Mouse (Mus musculus): ENCODE measurements at regions not wholly inside any gene's neighbourhood (a gene's known extent, or its start where the extent isn't known, plus 50 kb on each side); places are given as distances from the start of the nearest gene placed in this dataset.

GRCm38 (mm10) chr14:100792094-100792493, 408.0 kb downstream of the Prr30 start:
- Histone ChIP-seq H3K27ac (no peak overlapping the region), H3K4me3 (no peak overlapping the region)
- TF ChIP-seq CTCF (IDR thresholded peaks at IDR 0.05): no peak
- DNase-seq: no peak
- intact Hi-C loops (cut with DNase I): no loop called here

GRCm38 (mm10) chr14:100781882-100782281, 418.2 kb downstream of the Prr30 start:
- Histone ChIP-seq H3K27ac (no peak overlapping the region), H3K4me3 (no peak overlapping the region)
- intact Hi-C loops (cut with DNase I): no loop called here
- no peak for TF ChIP-seq CTCF (IDR thresholded peaks at IDR 0.05)
- DNase-seq: no peak

- peak; percentile 18 for DNase-seq
- Histone ChIP-seq H3K4me3 (no peak overlapping the region), H3K27ac (no peak overlapping the region)
- peak; percentile 37 for TF ChIP-seq CTCF (IDR thresholded peaks at IDR 0.05)
- intact Hi-C loops (cut with DNase I): loop anchor here (10.0 kb wide), 1 partner anchor 819 kb away; no protein-coding TSS in a partner anchor
Measured at GRCm38 (mm10) chr14:100753951-100754350, 446.2 kb downstream of the Prr30 start.

GRCm38 (mm10) chr14:100752746-100753145, 447.4 kb downstream of the Prr30 start:
- no peak overlapping the region for H3K4me3 ChIP-seq
- intact Hi-C loops (cut with DNase I): loop anchor here (10.0 kb wide), 1 partner anchor 818 kb away; no protein-coding TSS in a partner anchor
- no peak overlapping the region for H3K27ac ChIP-seq
- no peak for DNase-seq
- TF ChIP-seq CTCF (IDR thresholded peaks at IDR 0.05): no peak

- TF ChIP-seq CTCF (IDR thresholded peaks at IDR 0.05): no peak
- Histone ChIP-seq H3K4me3 (peak overlapping the region; percentile 71), H3K27ac (peak overlapping the region; percentile 85)
- intact Hi-C loops (cut with DNase I): loop anchor here (10.0 kb wide), 1 partner anchor 815 kb away; no protein-coding TSS in a partner anchor
- peak; percentile 76 for DNase-seq
Measured at GRCm38 (mm10) chr14:100749737-100750541, 450.2 kb downstream of the Prr30 start.

GRCm38 (mm10) chr14:100735276-100735675, 450.8 kb upstream of the Klf12 start:
- no peak for TF ChIP-seq CTCF (IDR thresholded peaks at IDR 0.05)
- DNase-seq: no peak
- intact Hi-C loops (cut with DNase I): no loop called here
- Histone ChIP-seq H3K27ac (no peak overlapping the region), H3K4me3 (no peak overlapping the region)

GRCm38 (mm10) chr14:100728433-100728832, 444.0 kb upstream of the Klf12 start:
- Histone ChIP-seq H3K27ac (no peak overlapping the region), H3K4me3 (no peak overlapping the region)
- DNase-seq: no peak
- TF ChIP-seq CTCF (IDR thresholded peaks at IDR 0.05): no peak
- intact Hi-C loops (cut with DNase I): no loop called here

GRCm38 (mm10) chr14:100727701-100728100, 443.2 kb upstream of the Klf12 start:
- no peak overlapping the region for H3K4me3 ChIP-seq
- no peak overlapping the region for H3K27ac ChIP-seq
- TF ChIP-seq CTCF (IDR thresholded peaks at IDR 0.05): no peak

GRCm38 (mm10) chr14:100724962-100725361, 440.5 kb upstream of the Klf12 start:
- no peak for TF ChIP-seq CTCF (IDR thresholded peaks at IDR 0.05)
- peak; percentile 44 for DNase-seq
- no peak overlapping the region for H3K27ac ChIP-seq
- no peak overlapping the region for H3K4me3 ChIP-seq
- intact Hi-C loops (cut with DNase I): no loop called here

More at GRCm38 (mm10) chr14:100727701-100728100, 443.2 kb upstream of the Klf12 start:
- no peak for DNase-seq
- intact Hi-C loops (cut with DNase I): no loop called here

GRCm38 (mm10) chr14:100720667-100721066, 436.2 kb upstream of the Klf12 start:
- H3K4me3 ChIP-seq: no peak overlapping the region
- H3K27ac ChIP-seq: no peak overlapping the region
- intact Hi-C loops (cut with DNase I): no loop called here
- no peak for DNase-seq
- TF ChIP-seq CTCF (IDR thresholded peaks at IDR 0.05): no peak

- no peak for TF ChIP-seq CTCF (IDR thresholded peaks at IDR 0.05)
- Histone ChIP-seq H3K27ac (no peak overlapping the region), H3K4me3 (no peak overlapping the region)
- intact Hi-C loops (cut with DNase I): no loop called here
- DNase-seq: no peak
Measured at GRCm38 (mm10) chr14:100714952-100715351, 430.5 kb upstream of the Klf12 start.

GRCm38 (mm10) chr14:100713999-100714471, 429.6 kb upstream of the Klf12 start:
- Histone ChIP-seq H3K27ac (no peak overlapping the region), H3K4me3 (no peak overlapping the region)
- intact Hi-C loops (cut with DNase I): no loop called here
- no peak for TF ChIP-seq CTCF (IDR thresholded peaks at IDR 0.05)
- no peak for DNase-seq

- Histone ChIP-seq H3K4me3 (no peak overlapping the region), H3K27ac (no peak overlapping the region)
- intact Hi-C loops (cut with DNase I): no loop called here
- no peak for TF ChIP-seq CTCF (IDR thresholded peaks at IDR 0.05)
- no peak for DNase-seq
Measured at GRCm38 (mm10) chr14:100713592-100713991, 429.1 kb upstream of the Klf12 start.

Data from gastrocnemius, adult 2 months (tissue).